In the genomic region with DNA sequence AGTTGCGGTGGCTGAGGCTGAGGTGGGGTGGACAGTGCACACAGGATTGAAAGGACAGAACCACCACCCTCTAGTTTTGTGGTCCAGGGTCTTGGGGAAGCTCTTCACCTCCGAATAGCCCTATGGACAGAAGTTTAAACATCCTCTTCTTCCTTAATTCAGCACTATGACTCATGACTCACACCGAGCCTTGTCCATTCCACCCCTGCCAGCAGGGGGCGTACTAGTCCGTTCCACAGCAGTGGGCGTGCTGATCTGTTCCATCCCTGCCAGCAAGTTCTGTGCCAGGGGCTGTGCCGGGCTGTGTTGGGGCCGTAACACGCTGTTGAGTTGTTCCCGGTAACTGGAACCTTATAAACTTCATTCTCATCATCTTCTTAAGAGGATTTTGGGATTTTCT, we compare ENCODE assay signal across 8 mouse cellular contexts.
A peak's percentile ranks its signal among the peaks of the same experiment; 100 is the strongest.
DNase-seq lines count a peak whose midpoint lies in the region; ATAC-seq lines count a peak whose summit lies in the region.

No protein-coding gene starts in this region.

- no peak overlapping the region for H3K4me2 ChIP-seq in forebrain, embryonic 11.5 days (ENCODE audit: low read depth, low read length, severe bottlenecking)
- H3K4me2 ChIP-seq in forebrain, embryonic 15.5 days (replicated peaks): no peak overlapping the region

- peak; percentile 66 for DNase-seq in forebrain, embryonic 11.5 days (ENCODE audit: low spot score)
- DNase-seq in left cerebral cortex, postnatal 14 days (ENCODE audit: low spot score in 2 of 2): peak; percentile 50 to 59
- DNase-seq in left cerebral cortex, adult 8-10 months (ENCODE audit: low spot score in 2 of 2): no peak
- DNase-seq in Muller cell, postnatal 12 days (ENCODE audit: inconsistent ontology term): peak; percentile 50
- DNase-seq in gastrocnemius, postnatal 10 days: peak; percentile 56
- peak; percentile 61 for DNase-seq in naive thymus-derived CD4-positive, alpha-beta T cell, adult 2 months (ENCODE audit: low read depth)

- no peak for ATAC-seq in forebrain, embryonic 11.5 days (replicated peaks; ENCODE audit: low FRiP score)
- ATAC-seq in forebrain, embryonic 15.5 days (replicated peaks): no peak
- no peak for ATAC-seq in activated CD4-positive, CD25-positive, alpha-beta regulatory T cell, adult 4 months

- no peak overlapping the region for H3K9ac ChIP-seq in forebrain, embryonic 11.5 days (ENCODE audit: low read length)
- H3K9ac ChIP-seq in forebrain, embryonic 15.5 days (replicated peaks): no peak overlapping the region

- no peaks in the 10 kb centered on the region for H3K36me3 ChIP-seq in forebrain, embryonic 11.5 days (ENCODE audit: control insufficient read depth, insufficient read depth, low read length)
- no peaks in the 10 kb centered on the region for H3K36me3 ChIP-seq in forebrain, embryonic 15.5 days

- intact Hi-C loops in left cerebral cortex, postnatal 14 days (cut with DNase I): loop anchor here (5.0 kb wide), 1 partner anchor 625 kb away; no protein-coding TSS in a partner anchor

- H3K27me3 ChIP-seq in forebrain, embryonic 11.5 days (ENCODE audit: control insufficient read depth, insufficient read depth, low read length): peaks cover 10% of the 10 kb centered on the region
- H3K27me3 ChIP-seq in forebrain, embryonic 15.5 days: peaks cover 18% of the 10 kb centered on the region; the same call in 1 of the 2 replicates

- peaks cover 7% of the 10 kb centered on the region; the same call in 1 of the 2 replicates for H3K4me1 ChIP-seq in forebrain, embryonic 11.5 days (replicated peaks; ENCODE audit: control insufficient read depth, insufficient read depth, low read length)
- peaks cover 20% of the 10 kb centered on the region for H3K4me1 ChIP-seq in forebrain, embryonic 15.5 days

- no peaks in the 10 kb centered on the region for H3K9me3 ChIP-seq in forebrain, embryonic 11.5 days (ENCODE audit: control insufficient read depth, low read length)
- H3K9me3 ChIP-seq in forebrain, embryonic 15.5 days: no peaks in the 10 kb centered on the region

- no peak overlapping the region for H3K4me3 ChIP-seq in forebrain, embryonic 11.5 days (ENCODE audit: low read depth, low read length)
- H3K4me3 ChIP-seq in forebrain, embryonic 15.5 days: no peak overlapping the region

- no peak overlapping the region for H3K27ac ChIP-seq in forebrain, embryonic 11.5 days (ENCODE audit: low read depth, low read length)
- H3K27ac ChIP-seq in forebrain, embryonic 15.5 days (replicated peaks): no peak overlapping the region

- 56% methylated on average over 10 of the region's 10 CpGs for WGBS in forebrain, embryonic 11.5 days
- 49% methylated on average over 10 of the region's 10 CpGs for WGBS in forebrain, embryonic 15.5 days

Comparison
In these comparisons a context has a peak if more than half of its experiments do, and no peak if none do; other contexts are left out.
1. DNase-seq: peak in forebrain, embryonic 11.5 days (single experiment), left cerebral cortex, postnatal 14 days (2 of 2), Muller cell, postnatal 12 days (single experiment), gastrocnemius, postnatal 10 days (single experiment) and naive thymus-derived CD4-positive, alpha-beta T cell, adult 2 months (single experiment); none in left cerebral cortex, adult 8-10 months (0 of 2).